Mouse (Mus musculus): Measurements from ENCODE around the gene Srp9.
"Not testable (repeated sequence)": the region's sequence is repeated elsewhere in the genome, so short reads cannot be mapped to it uniquely, and the experiment has no call there.

Gene Srp9

GRCm38 (mm10) chr1:182148864-182149514, 24.5 kb downstream of the Srp9 start:
- no peak for DNase-seq

GRCm38 (mm10) chr1:182149966-182150365, 25.4 kb downstream of the Srp9 start:
- DNase-seq = no peak

- no peak for DNase-seq
Measured at GRCm38 (mm10) chr1:182157734-182158133, 33.2 kb downstream of the Srp9 start.

- no peak for DNase-seq
Measured at GRCm38 (mm10) chr1:182159575-182159974, 35.0 kb downstream of the Srp9 start.

- no peak for DNase-seq
Measured at GRCm38 (mm10) chr1:182162951-182163350, 38.4 kb downstream of the Srp9 start.

GRCm38 (mm10) chr1:182164386-182164785, 39.8 kb downstream of the Srp9 start, which contains the start of gene Vmn1r1:
Gene Vmn1r1, minus strand, starts transcription at chr1:182164486.
- no peak for DNase-seq

- not testable (repeated sequence) for DNase-seq
Measured at GRCm38 (mm10) chr1:182170206-182170605, 45.7 kb downstream of the Srp9 start.

- not testable (repeated sequence) for DNase-seq
Measured at GRCm38 (mm10) chr1:182176985-182177384, 52.4 kb downstream of the Srp9 start.

GRCm38 (mm10) chr1:182181456-182182305, 57.1 kb downstream of the Srp9 start:
- DNase-seq = no peak
